Mouse (Mus musculus): ENCODE measurements around the gene Dusp16.

The Dusp16 gene

DNA sequence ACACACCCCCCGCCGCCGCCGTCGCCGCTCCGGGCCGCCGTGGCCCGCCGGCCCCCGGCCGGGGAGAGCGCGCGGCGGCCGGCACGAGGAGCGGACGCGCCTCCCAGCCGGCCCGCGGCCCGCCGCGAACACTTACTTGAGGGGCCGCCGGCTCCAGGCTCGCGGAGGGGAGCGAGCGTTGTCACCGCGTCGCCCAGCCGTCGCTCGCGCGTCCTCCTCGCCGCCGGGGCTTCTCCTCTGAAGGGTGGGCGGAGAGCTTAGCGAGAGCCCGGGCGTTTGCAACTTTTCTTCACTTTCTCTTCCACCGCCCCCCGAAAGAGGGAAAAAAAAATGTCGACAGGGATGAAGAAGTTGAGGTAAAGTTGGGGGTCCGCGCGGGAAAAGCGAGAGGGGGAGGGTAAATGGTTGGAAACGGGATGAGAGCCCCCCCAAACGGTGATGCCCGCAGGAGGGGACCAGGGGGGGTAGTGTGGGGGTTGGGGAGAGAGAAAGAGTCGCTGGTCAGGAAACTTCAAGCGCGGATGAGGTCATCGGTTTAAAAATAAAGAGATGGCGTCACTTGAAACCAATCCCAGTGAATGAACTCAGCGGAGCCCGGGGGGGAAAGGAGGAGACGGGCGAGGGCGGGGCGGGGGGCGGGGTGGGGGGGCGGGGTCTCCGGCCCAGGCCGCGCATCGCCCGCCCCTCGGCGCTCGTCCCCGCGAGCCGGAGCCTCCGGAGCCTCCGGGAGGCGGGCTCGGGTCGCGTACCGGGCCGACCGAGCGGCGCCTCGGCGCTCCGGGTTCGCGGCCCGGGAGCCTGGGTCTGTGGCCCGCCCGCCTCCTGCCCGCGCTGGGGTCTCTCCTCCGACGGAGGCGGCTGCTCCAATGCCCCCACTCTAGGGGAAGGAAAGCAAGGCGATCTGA, at the start of gene Dusp16:
Gene Dusp16, minus strand, starts transcription at position 485 of the 905 bp plus-strand sequence.
- peak; percentile 97 for DNase-seq (ENCODE audit: low read depth, low spot score)

DNA sequence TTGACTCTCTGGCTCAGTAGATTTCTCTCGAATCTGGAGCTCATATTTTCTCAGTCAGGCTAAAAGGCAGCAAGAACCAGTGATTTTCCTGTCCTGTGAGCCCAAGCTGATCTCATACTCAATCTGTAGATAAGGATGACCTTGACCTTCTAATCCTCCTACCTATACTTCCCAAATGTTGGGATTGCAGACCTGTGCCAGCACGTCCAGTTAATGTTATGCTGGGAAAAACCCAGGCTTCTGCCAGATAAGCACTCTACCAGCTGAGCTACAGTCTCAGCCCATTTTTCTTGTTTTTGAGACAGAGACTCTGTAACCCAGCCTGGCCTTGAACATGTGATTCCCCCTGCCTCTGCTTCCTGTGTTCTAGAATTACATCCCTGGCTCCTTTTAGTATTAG, 47.9 kb upstream of the Dusp16 start:
- DNase-seq (ENCODE audit: low read depth, low spot score): no peak

DNA sequence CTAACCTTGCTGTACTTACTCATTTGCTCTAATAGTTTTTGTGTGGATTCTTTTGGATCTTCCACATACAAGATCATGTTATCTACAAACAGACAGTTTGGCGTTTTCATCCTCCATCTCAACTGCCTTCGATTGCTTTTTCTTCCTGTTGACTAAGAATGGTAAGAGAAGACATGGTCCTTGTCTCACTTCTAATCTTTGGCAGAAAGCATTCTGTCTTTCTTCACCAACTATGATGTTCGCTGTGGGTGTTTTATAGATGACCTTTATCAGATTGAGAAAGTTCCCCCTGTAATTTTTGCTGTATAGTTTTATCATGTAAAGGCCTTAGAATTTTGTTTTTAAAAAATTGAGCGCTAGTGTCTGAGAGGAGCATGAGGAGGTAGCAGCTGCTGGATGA, 45.7 kb upstream of the Dusp16 start:
- DNase-seq (ENCODE audit: low read depth, low spot score): no peak

DNA sequence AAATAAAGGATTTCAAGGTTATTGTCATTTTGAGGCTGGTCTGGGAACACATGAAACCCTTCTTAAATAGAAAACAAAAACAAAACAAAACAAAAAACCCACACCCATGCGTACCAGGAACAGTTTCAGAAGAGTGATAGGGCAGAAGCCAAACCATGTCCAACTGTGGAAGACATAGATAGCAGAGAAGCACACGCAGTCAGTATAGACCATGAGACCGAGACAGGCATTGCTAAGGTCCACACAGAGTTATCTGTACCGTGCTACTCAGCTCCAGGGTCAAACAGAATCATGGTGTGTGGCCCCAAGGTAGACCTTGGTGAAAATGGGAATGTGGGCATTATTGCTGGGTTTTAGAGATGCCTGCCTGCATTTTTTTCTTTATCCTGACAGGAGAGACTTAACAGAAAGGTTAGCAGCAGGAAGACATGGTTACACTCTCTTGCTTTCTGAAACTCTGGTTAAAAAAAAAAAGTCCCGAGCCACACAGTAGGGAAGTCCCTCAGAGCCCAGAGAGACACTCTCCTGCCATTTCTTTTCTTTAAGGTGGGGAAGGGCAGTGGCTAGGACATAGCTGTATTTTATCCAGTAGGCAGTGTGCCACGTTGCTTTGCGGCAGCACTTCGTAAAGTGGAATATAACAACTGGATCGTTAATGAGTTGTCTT, 42.3 kb upstream of the Dusp16 start:
- DNase-seq (ENCODE audit: low read depth, low spot score): no peak

DNA sequence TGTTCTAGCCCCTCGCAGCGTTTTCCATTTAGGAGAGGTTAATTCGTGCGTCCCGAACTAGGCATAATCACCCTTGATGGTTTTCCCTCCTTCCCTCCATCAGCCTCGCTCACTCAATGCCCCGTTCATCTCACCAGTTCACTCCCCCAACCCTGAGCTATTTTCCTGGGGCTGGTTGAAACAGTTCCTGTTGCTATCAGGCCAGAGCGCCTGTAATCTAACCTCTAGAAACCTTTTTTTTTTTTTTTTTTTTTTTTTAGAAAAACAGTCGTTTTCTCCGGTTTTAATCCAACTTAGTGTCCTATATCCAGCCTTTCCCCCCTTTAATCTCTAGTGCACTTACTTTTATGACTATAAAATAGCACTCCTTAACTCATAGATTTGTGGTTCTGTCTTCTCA, 38.4 kb upstream of the Dusp16 start:
- peak; percentile 40 for DNase-seq (ENCODE audit: low read depth, low spot score)

DNA sequence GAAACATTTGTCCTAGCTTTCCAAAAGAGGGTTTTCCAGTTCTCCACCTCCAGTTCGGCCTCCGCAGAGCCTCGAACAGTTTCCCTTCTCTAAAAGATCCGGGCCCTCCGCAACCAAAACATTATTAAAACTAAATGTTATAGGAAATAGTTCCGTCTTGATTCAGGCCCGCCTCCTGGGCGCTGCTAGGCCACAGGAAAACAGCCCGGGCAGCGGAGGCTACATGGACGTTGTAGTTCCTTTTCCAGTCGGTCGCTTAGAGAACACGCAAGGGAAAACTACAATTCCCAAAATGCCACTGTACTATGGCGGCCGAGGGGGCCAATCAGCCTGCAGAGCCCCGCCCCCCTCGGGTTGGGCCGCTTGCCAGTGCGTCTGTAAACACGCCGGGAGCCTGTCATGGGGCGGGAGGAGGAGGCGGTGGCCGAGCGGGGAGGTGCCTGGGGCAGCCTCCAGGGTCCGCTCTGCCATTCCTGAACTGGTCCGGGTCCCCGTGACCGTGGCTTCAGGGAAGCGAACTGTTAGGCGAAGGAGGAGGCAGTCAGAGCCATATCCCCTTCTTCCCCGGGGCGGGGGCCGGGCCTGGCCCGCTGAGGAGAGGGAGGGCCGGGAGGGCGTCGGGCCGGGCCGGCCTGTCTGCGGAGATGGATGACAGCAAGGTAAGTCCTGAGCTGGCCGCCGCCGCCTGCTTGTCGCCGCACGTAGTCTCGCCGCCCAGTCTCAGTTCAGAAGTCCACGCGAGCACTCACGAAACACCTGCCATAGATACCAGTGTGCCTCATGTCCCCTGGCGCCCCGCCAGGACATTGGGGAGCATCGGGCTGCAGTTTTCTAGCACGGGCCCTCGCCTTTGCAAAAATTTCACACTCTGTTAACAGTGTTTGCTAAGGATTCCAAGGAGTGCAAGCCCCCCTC, 37.6 kb upstream of the Dusp16 start, which contains the start of gene Crebl2:
Gene Crebl2, plus strand, starts transcription at position 369 of the 915 bp plus-strand sequence.
- peak; percentile 100 for DNase-seq (ENCODE audit: low read depth, low spot score)

DNA sequence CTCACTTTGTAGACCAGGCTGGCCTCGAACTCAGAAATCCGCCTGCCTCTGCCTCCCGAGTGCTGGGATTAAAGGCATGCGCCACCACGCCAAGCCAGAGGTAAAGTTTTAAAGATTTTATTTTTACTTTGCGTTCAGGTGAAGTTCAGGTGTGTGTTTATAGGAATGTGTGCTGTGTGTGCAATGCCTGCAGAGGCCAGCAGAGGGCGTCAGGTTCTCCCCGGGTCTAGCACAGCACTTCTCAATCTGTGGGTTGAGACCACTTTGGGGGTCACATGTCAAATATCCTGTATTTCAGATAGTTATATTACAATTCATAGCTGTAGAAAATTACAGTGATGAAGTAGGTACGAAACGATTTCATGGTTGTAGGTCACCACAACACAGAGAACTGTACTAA, 30.4 kb upstream of the Dusp16 start:
- DNase-seq (ENCODE audit: low read depth, low spot score): no peak

DNA sequence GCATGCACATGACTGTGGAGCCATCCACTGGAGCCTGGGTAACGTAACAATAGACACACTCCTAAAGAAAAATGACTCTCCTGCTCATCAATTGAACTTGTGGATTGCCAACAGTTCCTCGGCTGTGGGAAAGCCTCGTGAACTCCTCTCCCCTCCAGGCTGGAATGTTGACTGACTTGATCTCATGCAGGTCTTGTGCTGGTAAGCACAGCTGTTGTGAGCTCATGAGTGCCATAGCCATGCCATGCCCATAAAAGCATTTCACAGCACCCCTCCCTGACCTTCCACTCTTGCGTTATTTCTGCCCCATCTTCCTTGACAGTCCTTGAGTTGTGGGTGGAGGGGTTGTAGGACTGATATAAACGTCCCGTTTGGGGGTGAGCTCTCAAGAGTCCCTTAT, 28.0 kb upstream of the Dusp16 start:
- no peak for DNase-seq (ENCODE audit: low read depth, low spot score)

DNA sequence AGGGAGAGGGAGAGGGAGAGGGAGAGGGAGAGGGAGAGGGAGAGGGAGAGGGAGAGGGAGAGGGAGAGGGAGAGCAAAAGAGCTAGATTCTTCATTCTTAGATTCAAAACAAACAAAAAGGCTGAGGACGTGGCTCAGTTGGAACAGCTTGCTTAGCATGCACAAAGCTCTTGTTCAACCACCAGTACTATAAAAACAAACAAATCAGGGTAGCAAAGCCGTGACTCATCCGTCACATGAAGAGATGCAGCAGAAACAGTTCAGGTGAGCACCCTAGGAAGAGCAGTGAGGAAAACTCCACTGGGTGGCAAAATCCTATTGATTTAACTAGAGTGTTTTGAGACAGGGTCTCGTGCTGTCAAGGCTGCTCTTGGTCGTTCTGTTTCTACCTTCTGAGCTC, 27.3 kb upstream of the Dusp16 start:
- peak; percentile 21 for DNase-seq (ENCODE audit: low read depth, low spot score)

DNA sequence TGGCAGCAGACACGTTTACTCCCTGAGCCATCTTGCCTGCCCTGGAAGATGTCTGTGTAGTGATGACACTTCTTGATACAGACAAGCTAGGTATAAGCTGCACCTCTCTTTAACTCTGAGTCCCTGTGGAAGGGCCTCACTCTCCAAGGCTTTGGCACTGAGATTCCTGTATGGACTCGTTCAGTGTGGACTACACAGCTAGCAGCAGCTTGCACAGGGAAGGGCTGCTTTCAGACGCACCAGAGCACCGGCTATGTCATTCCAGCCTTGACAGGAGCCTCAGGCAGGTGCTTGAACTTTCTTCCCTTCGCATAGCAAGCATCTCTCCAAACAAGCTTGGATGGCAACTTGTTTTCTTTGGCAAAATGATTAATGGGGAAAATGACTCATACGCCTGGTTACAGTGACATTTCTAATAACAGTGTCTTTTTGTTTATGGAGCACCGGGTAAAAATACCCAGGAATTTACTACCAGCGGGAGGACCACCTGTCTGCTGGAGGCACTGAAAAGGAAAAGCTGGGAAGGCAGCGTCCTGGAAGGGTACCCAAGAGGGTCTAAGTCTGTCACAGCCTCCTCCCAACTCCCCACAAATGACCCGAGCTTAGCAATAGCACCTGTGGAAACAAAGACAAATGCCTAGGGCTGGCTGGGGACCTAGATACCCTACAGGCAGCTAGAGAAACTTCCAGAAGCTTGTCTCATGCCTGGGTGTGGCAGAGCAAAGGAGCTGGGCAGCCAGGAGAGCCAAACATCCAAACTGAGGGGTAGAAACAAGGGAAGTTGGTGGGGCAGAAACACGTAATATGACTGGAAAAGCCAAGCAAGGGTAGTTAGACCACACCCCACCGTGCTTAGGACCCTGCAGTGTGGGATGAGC, 24.9 kb upstream of the Dusp16 start:
- DNase-seq (ENCODE audit: low read depth, low spot score): peak; percentile 33

DNA sequence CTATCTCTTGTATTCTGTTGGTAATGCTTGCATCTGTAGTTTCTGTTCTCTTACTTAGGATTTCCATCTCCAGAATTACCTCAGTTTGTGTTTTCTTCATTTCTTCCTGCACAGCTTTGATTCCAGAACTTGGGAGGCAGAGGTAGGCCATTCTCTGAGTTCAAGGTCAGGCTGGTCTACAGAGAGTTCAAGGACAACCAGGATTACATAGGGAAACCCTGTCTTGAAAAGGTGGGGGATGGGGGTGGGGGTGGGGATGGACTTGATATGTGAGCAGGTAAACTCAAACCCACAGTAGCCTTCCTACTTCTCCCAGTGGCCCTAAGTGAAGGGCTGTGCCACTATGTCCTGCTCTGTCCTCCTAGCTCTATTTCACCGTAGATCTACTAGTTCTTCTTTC, 20.6 kb upstream of the Dusp16 start:
- DNase-seq (ENCODE audit: low read depth, low spot score): no peak

DNA sequence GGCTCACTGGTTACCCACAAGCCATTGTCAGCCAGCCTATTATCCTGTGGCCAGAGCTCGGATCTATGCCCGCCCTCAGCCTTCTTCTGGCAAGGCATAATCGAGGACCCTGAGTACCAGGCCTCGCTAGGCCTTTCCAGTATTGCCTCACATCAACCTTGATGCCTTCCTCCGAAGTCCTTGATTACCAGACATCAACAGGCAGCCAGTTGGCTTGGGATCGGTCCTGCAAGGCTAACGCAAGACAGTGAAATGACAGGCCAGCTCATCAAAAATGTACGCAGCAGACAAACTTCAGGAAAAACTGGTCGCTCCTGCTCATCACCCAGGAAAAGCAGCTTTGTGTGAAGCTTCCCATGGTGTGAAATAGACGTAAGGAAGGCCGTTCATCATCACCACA, 15.4 kb upstream of the Dusp16 start:
- DNase-seq (ENCODE audit: low read depth, low spot score): no peak

DNA sequence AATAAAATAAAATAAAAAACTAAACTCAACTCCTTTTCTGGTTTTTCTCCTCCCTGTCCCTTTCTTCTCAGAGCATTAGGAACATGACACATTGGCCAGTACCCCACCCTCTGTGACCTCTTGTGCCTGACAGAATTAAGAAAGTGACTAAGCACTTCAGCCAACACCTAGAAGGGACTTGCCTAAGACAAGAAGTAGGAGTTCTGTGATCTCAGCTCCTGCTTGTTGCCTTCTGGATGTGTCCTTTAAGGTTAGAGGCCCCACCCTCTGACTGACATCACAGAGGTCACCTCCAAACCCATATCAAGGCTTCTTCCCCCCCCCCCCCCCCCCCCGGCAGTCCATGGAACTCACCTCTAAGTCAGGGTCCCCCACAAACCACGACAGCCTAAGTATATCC, 14.7 kb upstream of the Dusp16 start:
- no peak for DNase-seq (ENCODE audit: low read depth, low spot score)

DNA sequence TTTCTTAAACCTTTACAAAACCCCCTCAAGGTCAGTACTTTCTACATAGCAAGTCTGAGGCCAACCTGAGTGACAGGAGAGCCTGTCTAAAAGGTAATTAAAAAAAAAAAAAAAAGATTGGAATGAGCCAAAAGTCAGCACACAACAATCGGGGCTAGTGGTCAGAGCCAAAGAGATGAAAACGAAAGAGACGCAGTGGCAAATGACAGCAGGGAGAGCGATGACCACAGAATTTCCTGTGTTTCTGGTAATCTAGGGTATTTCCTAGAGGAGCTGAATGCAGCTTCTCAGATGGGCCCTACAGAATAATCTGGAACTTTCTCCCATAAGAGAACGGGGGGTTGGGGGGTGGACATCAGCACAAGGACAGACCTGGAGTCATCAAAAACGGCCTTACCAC, 13.7 kb upstream of the Dusp16 start:
- no peak for DNase-seq (ENCODE audit: low read depth, low spot score)

DNA sequence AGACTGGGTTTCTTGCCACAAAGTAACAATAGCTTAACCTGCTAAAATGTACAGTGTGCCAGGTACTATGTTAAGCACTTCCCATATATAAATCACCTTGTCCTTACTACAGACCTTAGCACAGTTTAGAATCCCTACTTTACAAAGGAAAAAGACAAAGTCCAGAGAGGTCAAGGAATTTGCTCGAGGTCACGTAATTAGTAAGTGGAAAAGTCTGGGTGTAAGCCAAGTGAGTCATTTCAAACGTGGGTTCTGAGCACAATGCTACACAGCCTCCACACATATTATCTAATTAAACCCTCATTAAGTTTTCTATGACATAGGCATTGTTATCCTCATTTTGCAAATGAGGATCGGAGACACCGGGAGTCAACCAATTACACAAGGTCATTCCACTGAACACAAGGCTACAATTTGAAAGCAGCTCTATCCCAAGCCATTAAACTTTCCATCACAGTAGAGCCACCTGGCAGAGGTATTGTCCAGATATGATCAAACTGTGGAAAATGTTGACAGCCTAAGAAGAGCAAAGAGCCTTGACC, 12.4 kb upstream of the Dusp16 start:
- no peak for DNase-seq (ENCODE audit: low read depth, low spot score)

DNA sequence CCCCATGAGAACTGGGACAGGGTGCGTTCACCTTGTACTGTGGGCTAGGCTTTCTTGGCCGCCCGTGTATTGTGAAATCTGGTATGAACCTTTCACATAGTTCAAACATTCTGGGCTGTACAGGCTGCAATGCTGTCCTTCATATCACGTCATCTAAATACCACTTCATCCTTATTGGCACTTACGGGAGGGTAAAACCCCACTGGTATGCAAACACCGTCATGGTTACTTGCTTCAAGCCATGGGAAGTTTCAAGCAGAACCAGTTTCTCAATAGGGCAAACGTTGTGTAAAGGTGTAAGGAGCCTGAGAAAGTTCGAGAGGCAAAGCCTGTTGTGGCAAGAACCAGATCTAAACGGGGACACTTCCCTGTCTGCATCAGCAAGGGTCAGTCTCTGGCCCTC, 10.2 kb upstream of the Dusp16 start:
- no peak for DNase-seq (ENCODE audit: low read depth, low spot score)

DNA sequence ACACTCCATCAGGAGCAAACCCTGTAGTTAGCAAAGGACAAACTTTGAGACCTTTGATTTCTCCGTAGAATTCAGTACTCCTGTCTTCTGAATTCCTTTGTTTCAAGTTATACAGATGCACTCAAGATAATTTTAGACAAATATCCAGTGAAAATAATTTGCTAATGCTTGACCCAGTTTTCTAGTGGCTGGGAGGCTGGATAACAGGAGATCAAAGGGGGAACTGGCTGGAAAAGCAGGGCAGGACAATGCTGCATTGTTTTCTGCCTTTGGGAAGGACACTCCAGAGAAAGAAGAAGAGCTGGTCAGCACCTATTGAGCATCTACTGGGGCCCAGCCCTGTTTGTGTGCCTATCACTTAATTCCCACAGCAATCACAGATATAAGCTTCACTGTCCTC, 9.1 kb upstream of the Dusp16 start:
- peak; percentile 18 for DNase-seq (ENCODE audit: low read depth, low spot score)

DNA sequence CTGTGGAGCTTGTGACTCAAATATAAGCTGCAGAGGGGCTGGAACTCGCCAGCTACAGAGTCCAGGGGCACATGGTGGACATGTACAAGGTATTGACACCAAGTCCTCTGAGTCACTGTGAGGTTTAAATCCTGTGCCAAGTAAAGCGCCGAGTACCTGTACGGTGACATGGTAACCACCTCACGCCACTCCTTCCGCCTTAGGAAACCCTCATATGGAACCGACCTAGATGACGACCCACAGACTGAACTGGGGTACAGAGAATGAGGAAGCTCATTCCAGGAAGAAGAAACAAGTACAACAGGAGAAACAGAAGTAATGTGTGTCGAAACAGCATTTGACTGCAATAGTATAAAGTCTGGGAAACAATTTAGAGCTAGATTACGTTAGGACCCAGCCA, 3.9 kb upstream of the Dusp16 start:
- no peak for DNase-seq (ENCODE audit: low read depth, low spot score)

DNA sequence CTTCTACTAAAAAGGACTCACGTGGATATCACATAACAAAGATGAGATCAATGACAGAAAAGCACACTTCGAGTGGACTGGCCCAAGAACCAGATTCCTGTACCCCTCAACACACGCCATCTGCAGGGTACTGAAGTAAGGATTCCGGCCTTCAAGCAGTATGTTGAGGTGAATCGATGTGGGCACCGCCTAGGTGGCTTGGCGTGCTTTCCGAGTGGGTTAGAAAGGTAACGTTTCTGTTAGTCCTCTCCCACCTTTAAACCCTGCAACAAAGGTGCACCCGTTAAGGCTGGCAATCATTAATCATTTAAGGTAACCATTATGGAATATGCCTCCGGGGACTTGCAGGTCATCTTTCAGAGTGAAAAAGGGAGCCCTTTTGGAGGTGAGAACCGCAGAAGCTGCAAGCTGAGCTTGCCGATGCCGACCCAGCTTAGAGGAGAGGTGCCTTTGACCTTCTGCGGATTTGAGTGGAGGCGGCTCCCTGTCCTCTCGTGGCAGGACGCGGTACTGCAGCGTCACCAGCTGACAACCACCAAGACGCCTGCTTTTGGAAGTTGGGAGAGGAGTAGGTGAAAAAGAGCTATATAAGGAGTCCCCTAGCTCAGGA, 1.6 kb upstream of the Dusp16 start:
- peak; percentile 91 for DNase-seq (ENCODE audit: low read depth, low spot score)

Data from brain, adult 2 months (tissue).